7 mouse cellular contexts compared by ENCODE assay signal in the genomic region with DNA sequence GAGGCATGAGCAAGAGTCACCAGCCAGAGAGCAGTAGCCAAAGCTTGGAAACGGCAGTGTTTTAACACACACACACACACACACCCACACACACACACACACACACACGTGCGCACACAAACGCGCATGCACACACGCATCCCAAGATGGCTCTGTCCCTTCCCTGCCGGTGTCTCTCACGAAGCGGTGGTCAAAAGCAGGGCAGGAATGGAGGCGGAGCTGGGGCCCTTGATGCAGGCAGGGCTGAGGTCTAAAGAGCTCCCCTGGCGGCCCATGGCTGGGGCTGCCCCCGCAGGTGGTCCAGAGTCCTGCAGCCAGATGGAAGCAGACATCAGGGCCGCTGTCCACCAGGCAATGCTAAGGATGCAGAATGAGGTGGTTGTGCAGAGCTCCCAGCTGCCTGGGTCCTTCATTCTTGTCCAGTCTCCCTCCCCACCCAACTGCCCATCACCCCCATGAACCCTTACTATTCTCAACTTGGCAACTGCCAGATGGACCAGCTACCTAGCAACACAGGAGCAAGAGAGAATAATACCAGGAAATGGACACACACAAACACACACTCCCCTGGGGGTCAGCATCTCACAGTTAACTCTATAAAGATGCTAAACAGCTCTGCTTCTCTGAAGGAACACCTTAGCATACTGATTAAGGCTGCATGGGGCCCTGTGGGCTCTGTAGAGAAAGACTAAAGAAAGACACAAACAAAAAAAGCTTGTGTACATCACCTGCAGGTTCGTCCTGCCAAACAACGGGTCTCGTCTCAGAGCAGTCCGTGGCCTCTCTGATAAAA. TPM values are rescaled to one million over a fixed set of nuclear protein-coding genes. Genes with fewer than 3 reads are reported as not detected.
DNase-seq lines count a peak whose midpoint lies in the region; ATAC-seq lines count a peak whose summit lies in the region.

Gene Rimbp2, minus strand, starts transcription at position 209 of the 793 bp plus-strand sequence.

- no peaks in the 10 kb centered on the region for H3K36me3 ChIP-seq in lung, embryonic 16.5 days (ENCODE audit: control insufficient read depth, insufficient read depth, low read length)
- no peaks in the 10 kb centered on the region for H3K36me3 ChIP-seq in forebrain, embryonic 13.5 days (ENCODE audit: poor library complexity, severe bottlenecking)
- H3K36me3 ChIP-seq in midbrain, embryonic 12.5 days: no peaks in the 10 kb centered on the region

- no peak within 1 kb of the TSS for H3K9ac ChIP-seq in lung, embryonic 16.5 days (ENCODE audit: low read length)
- H3K9ac ChIP-seq in forebrain, embryonic 13.5 days: peak within 1 kb of the TSS; percentile 72
- peak within 1 kb of the TSS; percentile 65 for H3K9ac ChIP-seq in midbrain, embryonic 12.5 days (replicated peaks)

- no peaks in the 10 kb centered on the region for H3K4me1 ChIP-seq in lung, embryonic 16.5 days (replicated peaks; ENCODE audit: control insufficient read depth, insufficient read depth, low read length)
- peaks cover 10% of the 10 kb centered on the region; the same call in 1 of the 2 replicates for H3K4me1 ChIP-seq in forebrain, embryonic 13.5 days
- H3K4me1 ChIP-seq in midbrain, embryonic 12.5 days: peaks cover 21% of the 10 kb centered on the region

- H3K4me3 ChIP-seq in lung, embryonic 16.5 days (ENCODE audit: low read length): 0 out of 2 replicates have a peak within 1 kb of the TSS, but pooled peaks have one; percentile 4
- peak within 1 kb of the TSS; percentile 53 for H3K4me3 ChIP-seq in forebrain, embryonic 13.5 days
- peak within 1 kb of the TSS; percentile 56 for H3K4me3 ChIP-seq in midbrain, embryonic 12.5 days

- H3K27ac ChIP-seq in lung, embryonic 16.5 days (ENCODE audit: low read length): no peak within 1 kb of the TSS
- peak within 1 kb of the TSS; percentile 65 for H3K27ac ChIP-seq in forebrain, embryonic 13.5 days
- H3K27ac ChIP-seq in midbrain, embryonic 12.5 days (replicated peaks): peak within 1 kb of the TSS; percentile 70

- peaks cover 5% of the 10 kb centered on the region; the same call in 1 of the 2 replicates for H3K9me3 ChIP-seq in lung, embryonic 16.5 days (ENCODE audit: control insufficient read depth, low read length)
- no peaks in the 10 kb centered on the region for H3K9me3 ChIP-seq in forebrain, embryonic 13.5 days (replicated peaks)
- H3K9me3 ChIP-seq in midbrain, embryonic 12.5 days: peaks cover 6% of the 10 kb centered on the region; the same call in 1 of the 2 replicates

- H3K4me2 ChIP-seq in lung, embryonic 16.5 days (ENCODE audit: low read depth, low read length): peak within 1 kb of the TSS; percentile 43
- H3K4me2 ChIP-seq in forebrain, embryonic 13.5 days: peak within 1 kb of the TSS; percentile 70
- H3K4me2 ChIP-seq in midbrain, embryonic 12.5 days (replicated peaks): peak within 1 kb of the TSS; percentile 89

- ATAC-seq in lung, embryonic 16.5 days (ENCODE audit: low read depth): no peak
- ATAC-seq in forebrain, embryonic 13.5 days: peak; percentile 66
- peak; percentile 75 for ATAC-seq in midbrain, embryonic 12.5 days (ENCODE audit: low FRiP score, low read depth)

- DNase-seq in lung, postnatal 14 days: no peak
- DNase-seq in layer of hippocampus, adult 8-10 months (ENCODE audit: low spot score in 2 of 2): peak; percentile 53 to 60
- no peak for DNase-seq in thymus, adult 18-20 months
- DNase-seq in gastrocnemius, postnatal 25 days: no peak

- WGBS in lung, embryonic 16.5 days: 11% methylated on average over 16 of the region's 17 CpGs
- WGBS in forebrain, embryonic 13.5 days: 9% methylated on average over 16 of the region's 17 CpGs
- WGBS in midbrain, embryonic 12.5 days: 7% methylated on average over 17 of the region's 17 CpGs

- peaks cover 11% of the 10 kb centered on the region for H3K27me3 ChIP-seq in lung, embryonic 16.5 days (ENCODE audit: control insufficient read depth, insufficient read depth, low read depth, low read length)
- 0 out of 2 replicates have a peak, but pooled peaks cover 8% of the 10 kb centered on the region for H3K27me3 ChIP-seq in forebrain, embryonic 13.5 days
- H3K27me3 ChIP-seq in midbrain, embryonic 12.5 days: peaks cover 20% of the 10 kb centered on the region

RNA-seq across cellular contexts. Expression of gene Rimbp2, which starts in this region (rescaled TPM):
- polyA plus RNA-seq in lung, embryonic 16.5 days (2015; fragmentation: Nextera tagmentation; extraction: Ambion mirVana): 0.18 and 0.24 TPM in 2 replicates
- polyA plus RNA-seq in forebrain, embryonic 13.5 days (2015; fragmentation: Nextera tagmentation; extraction: Ambion mirVana): 1.2 and 1.4 TPM in 2 replicates
- 100 to 1,000 TPM; 109 to 137 (median 123) TPM for total RNA-seq in layer of hippocampus, adult 8-10 months (2022)
- polyA plus RNA-seq in midbrain, embryonic 12.5 days (2016; fragmentation: Nextera tagmentation; extraction: Ambion mirVana): 1.9 and 2.5 TPM in 2 replicates
- not detected for total RNA-seq in gastrocnemius, postnatal 25 days (2021)

Comparison
In these comparisons a context has a peak if more than half of its experiments do, and no peak if none do; other contexts are left out.
1. RNA of gene Rimbp2 (total RNA-seq): 109 to 137 TPM in layer of hippocampus, adult 8-10 months; not detected in gastrocnemius, postnatal 25 days; every median in the first group is over 100 times any median in the second.
2. H3K4me3 ChIP-seq: peak in every context shown above with its lines; median percentile 56 in midbrain, embryonic 12.5 days; 53 in forebrain, embryonic 13.5 days; 4 in lung, embryonic 16.5 days.
3. DNase-seq: peak in layer of hippocampus, adult 8-10 months (2 of 2); none in lung, postnatal 14 days (single experiment), thymus, adult 18-20 months (0 of 2) and gastrocnemius, postnatal 25 days (single experiment).
4. Peak in every context shown above with its lines, with median percentiles within 50 percentile points of each other: H3K4me2 ChIP-seq.